Mouse (Mus musculus) embryonic stem cell, embryonic (primary cell): Measurements from ENCODE around the gene Rhbdd3.

Experiments used
- CTCF ChIA-PET, 4 experiments: fragments of 300-600 bp in 2 of 4; fragments of 350-600 bp in 2 of 4; sonication (Branson Sonifier 250); formaldehyde crosslinking; loops; one replicate each; lab custom pipeline; 2022; ENCODE audit warnings: inconsistent platforms in 2 of 4; lab: Charles Lee
- POLR2A ChIA-PET, 4 experiments: fragments of 300-600 bp in 2 of 4; fragments of 350-600 bp in 2 of 4; sonication (Branson Sonifier 250); formaldehyde crosslinking; loops; one replicate each; lab custom pipeline; 2022; ENCODE audit warnings: antibody characterized with exemption in 4 of 4, inconsistent platforms in 1 of 4; lab: Charles Lee

The Rhbdd3 gene

DNA sequence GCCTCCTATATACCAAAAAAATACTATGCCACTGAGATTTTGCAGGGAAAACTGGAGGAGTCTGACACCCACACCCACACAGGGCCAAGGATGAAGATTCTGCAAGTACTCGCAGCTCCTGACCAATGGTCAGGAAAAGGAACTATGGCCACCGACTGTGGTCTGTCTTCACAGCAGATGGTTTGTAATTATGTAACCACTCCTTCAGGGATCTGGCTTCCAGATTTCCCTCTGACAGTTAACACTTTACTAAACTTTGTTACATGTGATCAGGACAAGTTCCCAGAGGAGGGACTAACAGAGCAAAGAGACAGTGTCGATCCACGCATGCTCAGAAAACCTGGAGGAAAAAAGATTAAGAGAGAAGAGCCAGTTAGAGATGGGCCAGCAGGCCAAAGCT is 34.0 kb downstream of the Rhbdd3 start:
- CTCF ChIA-PET, result interaction anchor here in 3 of 4 experiments (0.7 to 5.0 kb wide), 3 partner anchors 17 to 18 kb away, joined by 3 to 41 read pairs (median 3); no protein-coding TSS in a partner anchor
- POLR2A ChIA-PET, result interaction anchor here in 2 of 4 experiments (0.7 to 3.4 kb wide), 4 partner anchors 18 to 34 kb away, joined by 3 to 44 read pairs (median 9); partner anchors contain the start of genes Ewsr1 (in 2 of the 2) and Rhbdd3 (in 2 of the 2)

GRCm38 (mm10) chr11:5135914-5136313 is 37.2 kb downstream of the Rhbdd3 start:
- POLR2A ChIA-PET, result interaction anchor here (0.6 to 2.2 kb wide), 8 partner anchors 10 to 591 kb away, joined by 3 to 10 read pairs (median 4); partner anchors contain the start of genes Ewsr1 (in 2 of the 4) and Rhbdd3 (in 2 of the 4)

GRCm38 (mm10) chr11:5138642-5139041 is 39.9 kb downstream of the Rhbdd3 start:
- ChIA-PET CTCF (interaction anchor here in 2 of 4 experiments (0.9 to 1.1 kb wide), 3 partner anchors 24 to 43 kb away, joined by 3 to 4 read pairs (median 3); no protein-coding TSS in a partner anchor), POLR2A (interaction anchor here in 2 of 4 experiments (0.7 to 2.0 kb wide), 2 partner anchors 13 to 290 kb away, joined by 3 to 5 read pairs; partner anchors contain the start of gene Emid1 (in 1 of the 2))

More at GRCm38 (mm10) chr11:5135914-5136313, 37.2 kb downstream of the Rhbdd3 start:
- CTCF ChIA-PET, result interaction anchor here (0.7 to 3.4 kb wide), 6 partner anchors 21 to 46 kb away, joined by 3 to 13 read pairs (median 3); no protein-coding TSS in a partner anchor

GRCm38 (mm10) chr11:5139372-5139771 is 40.6 kb downstream of the Rhbdd3 start:
- ChIA-PET CTCF (interaction anchor here in 3 of 4 experiments (0.6 to 1.2 kb wide), 5 partner anchors 13 to 98 kb away, joined by 3 to 4 read pairs (median 3); partner anchors contain the start of gene Emid1 (in 1 of the 3)), POLR2A (interaction anchor here (0.5 to 3.5 kb wide), 10 partner anchors 9 to 568 kb away, joined by 3 to 15 read pairs (median 5); partner anchors contain the start of genes Emid1 (in 2 of the 4), Ewsr1 (in 1 of the 4) and Rhbdd3 (in 1 of the 4))

GRCm38 (mm10) chr11:5140619-5141018 is 41.9 kb downstream of the Rhbdd3 start:
- POLR2A ChIA-PET, result interaction anchor here (0.6 to 3.5 kb wide), 13 partner anchors 9 to 116 kb away, joined by 3 to 15 read pairs (median 5); partner anchors contain the start of genes Emid1 (in 2 of the 4), Ewsr1 (in 1 of the 4) and Rhbdd3 (in 1 of the 4)
- CTCF ChIA-PET, result interaction anchor here in 3 of 4 experiments (0.6 to 1.2 kb wide), 5 partner anchors 20 to 142 kb away, joined by 3 to 4 read pairs (median 3); no protein-coding TSS in a partner anchor

GRCm38 (mm10) chr11:5141252-5141651 is 42.5 kb downstream of the Rhbdd3 start:
- ChIA-PET CTCF (interaction anchor here in 3 of 4 experiments (0.7 to 4.4 kb wide), 5 partner anchors 20 to 40 kb away, joined by 4 to 18 read pairs (median 5); no protein-coding TSS in a partner anchor), POLR2A (interaction anchor here in 3 of 4 experiments (0.6 to 3.5 kb wide), 12 partner anchors 10 to 117 kb away, joined by 3 to 15 read pairs (median 4); partner anchors contain the start of genes Emid1 (in 2 of the 3), Ewsr1 (in 1 of the 3) and Rhbdd3 (in 1 of the 3))

- ChIA-PET CTCF (interaction anchor here (0.7 to 4.4 kb wide), 8 partner anchors 18 to 39 kb away, joined by 3 to 18 read pairs (median 4); no protein-coding TSS in a partner anchor), POLR2A (interaction anchor here in 3 of 4 experiments (0.5 to 3.5 kb wide), 14 partner anchors 9 to 1542 kb away, joined by 3 to 15 read pairs (median 4); partner anchors contain the start of genes Emid1 (in 3 of the 3), Ewsr1 (in 1 of the 3) and Rhbdd3 (in 1 of the 3))
Measured at GRCm38 (mm10) chr11:5141965-5142364, 43.2 kb downstream of the Rhbdd3 start.

DNA sequence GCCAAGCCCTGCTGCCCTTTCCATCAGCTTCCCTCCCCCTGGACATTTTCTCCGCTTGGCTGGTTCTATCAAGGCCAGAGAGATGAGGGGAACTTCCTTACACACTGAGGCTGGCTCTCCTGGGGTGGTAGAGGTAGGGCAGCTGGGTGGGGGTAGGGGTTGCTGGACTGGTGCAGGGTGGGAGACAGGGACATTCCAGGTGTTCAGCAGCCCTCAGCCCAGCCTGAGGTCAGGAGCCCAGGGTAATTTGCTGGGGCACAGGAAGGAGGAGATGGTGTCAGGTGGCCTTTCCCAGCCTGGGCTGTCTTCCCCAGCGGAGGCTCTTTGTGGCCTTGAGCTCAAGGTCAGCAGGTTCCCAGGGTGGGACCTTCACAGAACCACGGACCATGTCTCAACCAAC is 46.9 kb downstream of the Rhbdd3 start:
- ChIA-PET POLR2A (interaction anchor here in 2 of 4 experiments (0.6 to 2.7 kb wide), 8 partner anchors 10 to 155 kb away, joined by 3 to 12 read pairs (median 4); partner anchors contain the start of genes Ewsr1 (in 1 of the 2) and Rhbdd3 (in 1 of the 2)), CTCF (interaction anchor here in 1 of 4 experiments (2.0 to 3.3 kb wide), 3 partner anchors 15 to 36 kb away, joined by 5 to 12 read pairs (median 12); no protein-coding TSS in a partner anchor)

DNA sequence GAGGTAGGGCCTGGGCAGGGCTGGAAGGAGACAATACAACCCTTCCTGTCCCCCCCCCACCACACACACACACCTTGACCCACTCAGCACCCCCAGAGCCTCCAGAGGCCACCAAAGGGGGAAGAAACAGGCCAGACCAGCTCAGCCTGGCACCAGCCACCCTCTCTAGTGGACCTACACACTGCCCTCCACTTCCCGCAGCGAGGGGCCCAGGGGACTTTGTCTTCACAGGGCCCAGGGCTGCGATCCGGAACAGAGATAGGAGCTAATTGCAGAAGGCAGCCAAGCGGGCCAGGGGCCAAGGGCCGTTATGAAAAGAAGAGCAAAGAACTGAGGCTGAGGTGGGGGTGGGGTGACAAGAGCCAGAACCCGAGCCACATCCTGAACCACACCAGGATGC is 50.5 kb downstream of the Rhbdd3 start:
- POLR2A ChIA-PET, result interaction anchor here in 2 of 4 experiments (0.6 to 2.1 kb wide), 8 partner anchors 9 to 708 kb away, joined by 3 to 8 read pairs (median 4); partner anchors contain the start of genes Ewsr1 (in 1 of the 2) and Rhbdd3 (in 1 of the 2)
- CTCF ChIA-PET, result interaction anchor here in 2 of 4 experiments (0.9 to 1.6 kb wide), 2 partner anchors 11 to 12 kb away, joined by 3 to 9 read pairs; no protein-coding TSS in a partner anchor

- ChIA-PET POLR2A (interaction anchor here in 2 of 4 experiments (1.2 to 2.1 kb wide), 3 partner anchors 10 to 50 kb away, joined by 3 to 8 read pairs (median 5); partner anchors contain the start of genes Ewsr1 (in 1 of the 2) and Rhbdd3 (in 1 of the 2)), CTCF (interaction anchor here in 2 of 4 experiments (1.3 to 2.7 kb wide), 3 partner anchors 11 to 35 kb away, joined by 4 to 20 read pairs (median 9); no protein-coding TSS in a partner anchor)
Measured at GRCm38 (mm10) chr11:5149955-5150354, 51.2 kb downstream of the Rhbdd3 start.

DNA sequence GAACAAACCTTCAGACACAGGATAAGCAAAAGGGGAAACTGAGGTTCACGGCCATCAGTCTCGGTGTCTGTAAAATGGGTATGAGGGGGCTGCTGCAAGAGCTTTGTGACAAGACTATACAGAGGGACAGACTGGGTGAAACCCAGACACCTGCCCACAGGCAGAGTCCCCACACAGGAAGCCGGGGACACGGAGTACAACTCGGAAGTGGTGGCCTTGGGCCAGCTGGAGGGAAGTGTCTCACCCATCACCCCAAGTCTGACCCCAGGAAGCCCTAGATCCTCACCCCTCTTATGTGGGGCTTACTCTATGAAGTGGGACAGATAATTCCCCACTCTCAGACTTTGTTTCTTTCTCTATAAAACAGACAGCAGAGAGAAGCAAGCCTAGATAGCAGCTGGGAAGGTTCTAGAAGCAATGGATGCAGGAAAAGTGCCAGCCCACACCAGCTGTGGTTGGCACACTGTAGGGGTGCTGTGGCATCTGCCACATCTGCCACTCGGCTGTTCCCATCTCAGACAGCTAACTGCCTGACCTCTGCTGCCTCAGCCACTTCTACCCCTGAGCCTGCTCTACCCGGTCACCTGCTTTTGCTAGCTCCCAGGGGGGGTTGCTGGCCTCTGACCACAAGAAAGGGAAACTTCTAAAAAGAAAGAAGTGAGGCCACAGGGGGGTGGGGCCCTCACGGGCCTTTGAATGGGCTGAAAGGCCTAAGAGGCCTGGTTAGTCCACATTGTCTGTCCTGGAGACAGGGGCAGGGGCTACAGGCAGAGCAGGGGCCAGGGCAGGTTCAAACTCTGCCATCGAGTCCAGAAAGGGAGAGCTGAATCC is 51.9 kb downstream of the Rhbdd3 start:
- POLR2A ChIA-PET, result interaction anchor here in 3 of 4 experiments (0.6 to 2.3 kb wide), 20 partner anchors 8 to 430 kb away, joined by 3 to 18 read pairs (median 6); partner anchors contain the start of genes Ewsr1 (in 3 of the 3) and Rhbdd3 (in 3 of the 3)

GRCm38 (mm10) chr11:5151247-5151630 is 52.5 kb downstream of the Rhbdd3 start:
- ChIA-PET CTCF (interaction anchor here (0.6 to 2.7 kb wide), 12 partner anchors 9 to 753 kb away, joined by 3 to 20 read pairs (median 4); no protein-coding TSS in a partner anchor), POLR2A (interaction anchor here in 3 of 4 experiments (0.6 to 2.3 kb wide), 25 partner anchors 9 to 351 kb away, joined by 3 to 18 read pairs (median 5); partner anchors contain the start of genes Ewsr1 (in 3 of the 3) and Rhbdd3 (in 3 of the 3))

More for the DNA sequence above, 51.9 kb downstream of the Rhbdd3 start:
- CTCF ChIA-PET, result interaction anchor here (0.6 to 2.7 kb wide), 11 partner anchors 10 to 753 kb away, joined by 3 to 20 read pairs (median 4); no protein-coding TSS in a partner anchor

GRCm38 (mm10) chr11:5151680-5152337 is 53.1 kb downstream of the Rhbdd3 start, which contains the start of gene Emid1:
TSS of gene Emid1 (minus strand) at chr11:5152257.
- CTCF ChIA-PET, result interaction anchor here (0.5 to 2.7 kb wide), 15 partner anchors 9 to 363 kb away, joined by 3 to 20 read pairs (median 3); no protein-coding TSS in a partner anchor
- POLR2A ChIA-PET, result interaction anchor here in 3 of 4 experiments (0.5 to 2.3 kb wide), 25 partner anchors 8 to 352 kb away, joined by 3 to 18 read pairs (median 5); partner anchors contain the start of genes Ewsr1 (in 3 of the 3) and Rhbdd3 (in 3 of the 3)

- ChIA-PET POLR2A (interaction anchor here in 2 of 4 experiments (0.6 to 1.3 kb wide), 10 partner anchors 9 to 106 kb away, joined by 3 to 5 read pairs (median 3); partner anchors contain the start of gene Kremen1 (in 1 of the 2)), CTCF (interaction anchor here in 3 of 4 experiments (0.6 to 1.8 kb wide), 6 partner anchors 12 to 40 kb away, joined by 3 to 6 read pairs (median 4); no protein-coding TSS in a partner anchor)
Measured at GRCm38 (mm10) chr11:5154961-5155805, 56.5 kb downstream of the Rhbdd3 start.
